Mouse (Mus musculus) C2C12 (cell line): ENCODE results near the gene Lrp3.

Experiments
- CEBPB ChIP-seq: IDR thresholded peaks from one replicate; pipeline ENCODE4 v1.6.1; 2011; ENCODE audit warnings: low read depth, mild to moderate bottlenecking, control low read depth, moderate library complexity
- CTCF ChIP-seq: IDR thresholded peaks from one replicate; pipeline ENCODE4 v1.5.1; 2011; ENCODE audit not compliant: control insufficient read depth, insufficient read depth, insufficient read length
- FOSL1 ChIP-seq: IDR thresholded peaks from one replicate; pipeline ENCODE4 v1.8.0; 2011; ENCODE audit warnings: mild to moderate bottlenecking, low read length; ENCODE audit not compliant: poor library complexity, insufficient read depth, severe bottlenecking
- MAX ChIP-seq: IDR thresholded peaks from one replicate; pipeline ENCODE4 v1.6.1; 2011; ENCODE audit warnings: mild to moderate bottlenecking, control low read depth
- MYOD1 ChIP-seq: IDR thresholded peaks from one replicate; pipeline ENCODE4 v1.6.1; 2011; ENCODE audit warnings: low read depth; ENCODE audit not compliant: control insufficient read depth, insufficient read length
- MYOG ChIP-seq: IDR thresholded peaks from one replicate; pipeline ENCODE4 v1.6.1; 2011; ENCODE audit not compliant: control insufficient read depth, insufficient read length; ENCODE audit errors: extremely low read depth
- USF1 ChIP-seq: IDR thresholded peaks from one replicate; pipeline ENCODE4 v1.6.1; 2011; ENCODE audit warnings: low read depth, mild to moderate bottlenecking, control low read depth, moderate library complexity

GRCm38 (mm10) chr7:35166988-35167387 lies 48.3 kb downstream of the Lrp3 start:
- TF ChIP-seq CTCF (no peak), CEBPB (no peak), USF1 (no peak), MYOG (no peak), MAX (no peak), MYOD1 (no peak), FOSL1 (no peak)
